Mouse (Mus musculus): ENCODE data around the gene Zfp664.
A peak's percentile ranks its signal among the peaks of the same experiment; 100 is the strongest.

The Zfp664 gene

GRCm38 (mm10) chr5:124922356-124923352 is 60.2 kb downstream of the Zfp664 start:
- peak; percentile 45 for DNase-seq (ENCODE audit: low spot score)

GRCm38 (mm10) chr5:124929425-124930054 is 67.0 kb downstream of the Zfp664 start:
- no peak for DNase-seq (ENCODE audit: low spot score)

- DNase-seq (ENCODE audit: low spot score), result peak; percentile 57
Measured at GRCm38 (mm10) chr5:124930055-124930439, 67.6 kb downstream of the Zfp664 start.

GRCm38 (mm10) chr5:124930603-124931002 is 68.1 kb downstream of the Zfp664 start:
- DNase-seq (ENCODE audit: low spot score), result no peak

- no peak for DNase-seq (ENCODE audit: low spot score)
Measured at GRCm38 (mm10) chr5:124931076-124931475, 68.6 kb downstream of the Zfp664 start.

- no peak for DNase-seq (ENCODE audit: low spot score)
Measured at GRCm38 (mm10) chr5:124934558-124934957, 72.1 kb downstream of the Zfp664 start.

- DNase-seq (ENCODE audit: low spot score), result no peak
Measured at GRCm38 (mm10) chr5:124943181-124943792, 80.8 kb downstream of the Zfp664 start.

GRCm38 (mm10) chr5:124943793-124944383 is 81.4 kb downstream of the Zfp664 start:
- DNase-seq (ENCODE audit: low spot score), result peak; percentile 73

- DNase-seq (ENCODE audit: low spot score), result peak; percentile 65
Measured at GRCm38 (mm10) chr5:124944384-124944783, 81.9 kb downstream of the Zfp664 start.

GRCm38 (mm10) chr5:124945046-124945445 is 82.6 kb downstream of the Zfp664 start:
- peak; percentile 37 for DNase-seq (ENCODE audit: low spot score)

GRCm38 (mm10) chr5:124950623-124951278 is 88.3 kb downstream of the Zfp664 start:
- DNase-seq (ENCODE audit: low spot score), result no peak

GRCm38 (mm10) chr5:124951333-124951732 is 88.8 kb downstream of the Zfp664 start:
- no peak for DNase-seq (ENCODE audit: low spot score)

Data from T-cell, adult 2 months (primary cell).